Mouse (Mus musculus): ENCODE data around the gene Gm20388.

The Gm20388 gene

DNA sequence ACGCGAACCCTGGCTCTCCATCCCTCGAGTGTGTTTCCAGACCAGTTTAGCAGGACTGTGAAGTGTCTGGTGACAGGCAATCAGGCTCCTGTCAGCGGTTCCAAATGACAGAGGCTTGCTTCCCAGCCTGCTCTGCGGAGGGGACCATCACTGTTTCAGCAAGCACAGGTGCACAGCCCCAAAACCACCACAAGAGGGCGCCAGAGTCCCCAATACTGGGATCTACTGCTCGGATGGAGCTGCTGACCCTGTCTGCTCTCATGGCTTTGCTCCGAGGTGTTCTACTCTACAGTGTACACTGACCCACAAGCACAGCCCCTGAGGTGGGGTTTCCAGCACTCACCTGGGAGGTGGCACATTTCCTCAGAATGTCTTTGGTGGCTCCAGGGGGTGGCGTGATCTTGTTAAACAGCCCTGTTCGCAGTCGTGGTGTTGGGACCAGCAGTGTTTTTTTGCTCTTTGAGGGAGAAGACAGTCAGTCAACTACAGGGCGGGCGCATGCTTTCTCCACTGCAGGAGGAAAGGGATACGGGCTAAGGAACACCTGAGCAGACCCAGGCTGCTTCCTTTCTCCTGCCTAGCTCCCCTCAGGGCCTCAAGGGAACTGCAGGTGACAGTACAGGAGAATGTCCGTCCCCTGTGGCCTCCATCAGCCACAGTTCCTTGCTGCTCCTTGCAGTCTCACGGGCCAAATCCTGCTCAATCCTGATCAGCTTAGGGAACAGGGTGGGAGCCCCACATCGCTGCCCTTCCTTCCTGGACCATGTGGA lies 1193.6 kb downstream of the Gm20388 start:
- peak; percentile 79 for DNase-seq

DNA sequence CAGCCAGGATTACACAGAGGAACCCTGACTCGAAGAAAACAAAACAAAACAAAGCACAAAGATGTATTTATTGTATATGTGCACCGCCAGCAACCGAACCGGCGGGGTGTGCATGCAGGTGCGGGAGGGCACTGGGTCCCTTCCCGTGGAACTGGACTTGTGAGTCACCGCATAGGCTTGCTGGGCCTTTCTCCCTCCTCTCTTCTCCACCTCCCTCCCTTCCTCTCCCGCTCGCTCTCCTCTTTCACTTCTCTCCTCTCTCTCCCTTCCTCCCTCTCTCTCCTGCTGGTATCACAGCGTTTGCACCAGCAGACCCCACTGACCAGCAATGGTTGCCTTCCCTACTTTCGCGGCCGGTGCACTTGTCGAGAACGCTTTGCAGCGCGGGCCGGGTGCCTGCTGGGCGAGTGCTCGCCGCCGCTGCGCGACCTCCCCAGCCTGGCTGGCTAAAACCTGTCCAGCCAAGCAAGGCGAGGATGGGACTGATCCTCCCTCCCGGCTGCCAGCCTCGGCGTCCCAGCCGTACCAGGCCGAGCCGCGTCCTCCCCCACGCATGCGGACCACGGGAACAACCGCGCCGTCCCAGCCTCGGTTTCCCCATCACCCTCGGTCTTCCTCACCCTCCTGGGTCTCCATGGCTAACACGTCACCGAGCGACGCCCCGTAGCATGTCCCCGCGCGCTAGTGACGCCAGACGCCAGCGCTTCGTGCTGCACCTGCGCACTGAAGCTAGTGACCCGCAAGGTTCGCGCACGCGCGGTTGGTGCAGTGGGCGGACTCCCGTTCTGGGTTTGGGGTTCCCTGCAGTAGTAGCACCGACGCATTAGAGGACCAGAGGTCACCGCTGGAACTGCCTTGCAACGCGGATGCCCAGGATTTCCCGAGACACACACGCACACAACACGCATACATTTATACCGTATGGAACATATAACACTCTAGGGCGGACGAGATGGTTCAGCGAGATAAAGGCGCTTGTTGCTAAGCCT lies 1197.3 kb downstream of the Gm20388 start, which contains the start of gene Mthfsd:
Mthfsd (minus strand) TSS at position 725 of the 989 bp plus-strand sequence.
- DNase-seq = peak; percentile 97

DNA sequence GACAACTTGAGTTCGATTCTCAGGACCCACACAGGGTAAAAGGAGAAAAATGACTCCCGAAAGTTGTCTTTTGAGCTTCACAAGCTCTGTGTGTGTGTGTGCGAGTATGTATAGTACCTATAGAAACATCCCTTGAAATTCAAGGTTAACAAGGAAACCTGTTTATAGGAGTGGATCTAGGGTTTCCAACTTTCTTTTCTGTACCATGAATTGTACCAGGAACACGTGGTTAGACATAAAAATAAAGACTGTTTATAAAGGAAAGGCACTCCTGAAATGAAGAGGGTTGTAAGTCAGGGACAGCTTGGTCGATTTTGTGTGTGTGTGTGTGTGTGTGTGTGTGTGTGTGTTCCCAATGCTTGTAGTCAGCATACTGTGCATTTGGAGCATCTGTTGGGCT lies 1198.0 kb downstream of the Gm20388 start:
- no peak for DNase-seq

DNA sequence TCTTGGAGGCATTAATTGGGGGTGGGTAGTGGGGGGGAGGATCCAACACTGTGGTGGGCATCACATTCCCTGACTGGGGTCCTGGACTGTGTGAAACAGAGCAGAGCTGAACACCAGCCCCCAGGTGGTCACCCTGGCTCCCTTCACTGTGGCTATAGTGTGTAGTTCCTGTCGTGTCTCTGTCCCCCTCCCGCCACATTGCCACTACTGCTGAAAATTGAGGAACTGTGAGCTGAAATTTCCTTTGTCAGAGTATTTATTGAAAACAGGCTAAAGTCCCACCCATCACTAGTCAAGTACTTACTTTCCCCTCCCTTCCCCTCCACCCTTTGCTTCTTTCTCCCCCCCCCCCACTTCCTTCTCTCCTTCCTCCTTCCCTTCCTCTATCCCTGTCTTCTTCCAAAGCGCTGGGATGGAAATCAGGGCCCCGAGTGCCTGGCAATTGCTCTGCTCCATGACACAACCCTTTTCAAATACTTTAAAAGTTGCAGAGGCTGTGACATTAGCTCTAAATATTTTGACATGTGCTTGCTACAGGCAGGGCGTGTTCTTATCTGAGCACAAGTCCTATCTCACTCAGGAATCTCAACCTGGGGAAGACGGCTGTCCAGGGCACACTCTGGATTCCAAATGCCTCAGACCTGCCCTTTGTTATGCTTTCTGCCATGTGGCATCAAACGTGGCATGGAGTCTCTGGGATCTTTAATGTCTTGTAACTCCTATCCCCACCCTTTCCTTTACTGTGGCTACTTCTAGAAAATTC lies 1200.7 kb downstream of the Gm20388 start:
- DNase-seq = no peak

DNA sequence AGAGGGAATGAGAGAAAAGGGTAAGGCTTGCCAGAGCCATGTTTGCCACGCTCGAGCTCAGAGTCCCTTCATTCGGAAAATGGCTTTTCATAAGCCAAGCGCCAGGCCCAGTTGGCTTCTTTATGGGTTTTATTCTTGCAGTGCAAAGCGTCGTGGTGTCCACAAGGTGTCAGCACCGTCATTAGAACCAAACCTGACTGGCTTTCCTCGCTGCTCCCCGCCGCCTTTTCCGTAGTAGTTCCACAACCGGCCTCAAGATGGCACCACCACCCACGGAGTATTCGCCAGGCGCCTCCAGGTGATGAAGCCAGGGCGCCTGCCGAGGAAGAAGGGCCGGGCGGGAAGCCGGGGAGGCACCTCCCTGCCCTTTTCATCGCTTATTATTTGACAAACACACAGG lies 1202.6 kb downstream of the Gm20388 start:
- DNase-seq = peak; percentile 88

DNA sequence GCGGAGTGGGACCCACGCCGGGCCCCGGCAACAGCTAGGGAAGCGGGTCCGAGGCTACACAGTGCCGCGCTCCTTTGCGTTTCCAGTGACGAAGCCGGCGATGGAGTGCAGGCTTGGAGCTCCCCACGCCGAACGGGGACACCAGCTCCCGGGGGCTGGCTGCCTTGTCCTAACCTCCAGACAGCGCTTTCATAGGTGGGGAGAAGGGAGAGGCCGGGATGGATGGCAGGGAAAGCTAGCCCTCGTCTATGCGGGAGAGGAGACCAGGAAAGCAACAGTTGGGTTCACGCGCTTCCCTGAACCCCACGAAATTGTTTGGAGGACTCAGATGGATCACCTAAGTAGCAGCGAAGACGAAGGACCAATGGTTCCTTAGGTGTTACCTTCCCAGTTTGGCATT lies 1204.5 kb downstream of the Gm20388 start:
- DNase-seq = no peak

DNA sequence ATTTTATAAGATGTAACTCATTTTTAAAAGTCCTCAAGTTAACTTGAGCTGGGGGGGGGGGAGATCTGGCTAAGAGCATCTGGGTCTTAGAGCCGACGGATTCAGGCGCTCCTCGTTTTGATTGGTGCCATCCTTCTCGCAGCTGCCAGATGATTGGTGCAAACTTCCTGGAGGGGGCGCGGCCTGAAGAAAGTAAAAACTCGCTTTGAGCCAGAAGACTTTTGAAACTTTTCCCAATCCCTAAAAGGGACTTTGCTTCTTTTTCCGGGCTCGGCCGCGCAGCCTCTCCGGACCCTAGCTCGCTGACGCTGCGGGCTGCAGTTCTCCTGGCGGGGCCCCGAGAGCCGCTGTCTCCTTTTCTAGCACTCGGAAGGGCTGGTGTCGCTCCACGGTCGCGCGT lies 1205.3 kb downstream of the Gm20388 start, which contains the start of gene Foxc2:
Foxc2 (plus strand) TSS at position 224 of the 400 bp plus-strand sequence.
- DNase-seq = peak; percentile 75

DNA sequence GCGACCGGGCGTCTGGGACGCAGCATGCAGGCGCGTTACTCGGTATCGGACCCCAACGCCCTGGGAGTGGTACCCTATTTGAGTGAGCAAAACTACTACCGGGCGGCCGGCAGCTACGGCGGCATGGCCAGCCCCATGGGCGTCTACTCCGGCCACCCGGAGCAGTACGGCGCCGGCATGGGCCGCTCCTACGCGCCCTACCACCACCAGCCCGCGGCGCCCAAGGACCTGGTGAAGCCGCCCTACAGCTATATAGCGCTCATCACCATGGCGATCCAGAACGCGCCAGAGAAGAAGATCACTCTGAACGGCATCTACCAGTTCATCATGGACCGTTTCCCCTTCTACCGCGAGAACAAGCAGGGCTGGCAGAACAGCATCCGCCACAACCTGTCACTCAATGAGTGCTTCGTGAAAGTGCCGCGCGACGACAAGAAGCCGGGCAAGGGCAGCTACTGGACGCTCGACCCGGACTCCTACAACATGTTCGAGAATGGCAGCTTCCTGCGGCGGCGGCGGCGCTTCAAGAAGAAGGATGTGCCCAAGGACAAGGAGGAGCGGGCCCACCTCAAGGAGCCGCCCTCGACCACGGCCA lies 1206.0 kb downstream of the Gm20388 start:
- no peak for DNase-seq

DNA sequence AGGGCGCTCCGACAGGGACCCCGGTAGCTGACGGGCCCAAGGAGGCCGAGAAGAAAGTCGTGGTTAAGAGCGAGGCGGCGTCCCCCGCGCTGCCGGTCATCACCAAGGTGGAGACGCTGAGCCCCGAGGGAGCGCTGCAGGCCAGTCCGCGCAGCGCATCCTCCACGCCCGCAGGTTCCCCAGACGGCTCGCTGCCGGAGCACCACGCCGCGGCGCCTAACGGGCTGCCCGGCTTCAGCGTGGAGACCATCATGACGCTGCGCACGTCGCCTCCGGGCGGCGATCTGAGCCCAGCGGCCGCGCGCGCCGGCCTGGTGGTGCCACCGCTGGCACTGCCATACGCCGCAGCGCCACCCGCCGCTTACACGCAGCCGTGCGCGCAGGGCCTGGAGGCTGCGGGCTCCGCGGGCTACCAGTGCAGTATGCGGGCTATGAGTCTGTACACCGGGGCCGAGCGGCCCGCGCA lies 1206.6 kb downstream of the Gm20388 start:
- DNase-seq = no peak

DNA sequence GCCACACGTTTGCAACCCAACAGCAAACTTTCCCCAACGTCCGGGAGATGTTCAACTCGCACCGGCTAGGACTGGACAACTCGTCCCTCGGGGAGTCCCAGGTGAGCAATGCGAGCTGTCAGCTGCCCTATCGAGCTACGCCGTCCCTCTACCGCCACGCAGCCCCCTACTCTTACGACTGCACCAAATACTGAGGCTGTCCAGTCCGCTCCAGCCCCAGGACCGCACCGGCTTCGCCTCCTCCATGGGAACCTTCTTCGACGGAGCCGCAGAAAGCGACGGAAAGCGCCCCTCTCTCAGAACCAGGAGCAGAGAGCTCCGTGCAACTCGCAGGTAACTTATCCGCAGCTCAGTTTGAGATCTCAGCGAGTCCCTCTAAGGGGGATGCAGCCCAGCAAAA lies 1207.3 kb downstream of the Gm20388 start:
- DNase-seq = no peak

DNA sequence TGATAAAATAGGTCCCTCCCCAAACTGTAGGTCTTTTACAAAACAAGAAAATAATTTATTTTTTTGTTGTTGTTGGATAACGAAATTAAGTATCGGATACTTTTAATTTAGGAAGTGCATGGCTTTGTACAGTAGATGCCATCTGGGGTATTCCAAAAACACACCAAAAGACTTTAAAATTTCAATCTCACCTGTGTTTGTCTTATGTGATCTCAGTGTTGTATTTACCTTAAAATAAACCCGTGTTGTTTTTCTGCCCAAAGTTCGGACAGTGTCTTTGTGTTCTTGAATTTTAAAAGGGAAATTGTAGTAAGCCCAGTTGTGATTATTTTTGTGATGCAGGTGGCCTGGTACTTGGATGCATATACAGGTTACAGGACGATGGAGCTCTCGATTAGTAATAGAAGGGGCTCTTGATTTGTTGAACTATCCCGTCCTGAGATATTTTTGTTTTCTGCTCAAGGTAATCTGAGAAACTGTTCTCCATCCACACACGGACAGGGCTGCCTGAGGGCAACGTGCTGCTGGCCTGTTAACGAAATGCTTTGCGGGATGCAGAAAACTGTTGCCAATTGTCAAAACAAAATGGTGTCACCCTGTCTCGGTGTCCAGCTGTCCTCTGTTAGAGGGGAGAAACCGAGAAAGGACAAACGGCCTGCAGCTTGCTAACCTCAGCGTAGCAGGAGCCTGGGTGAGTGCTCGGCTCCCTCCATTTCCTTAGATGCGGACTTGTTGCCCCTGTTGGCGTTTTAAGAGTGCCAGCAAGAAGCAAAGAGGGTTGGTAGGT lies 1208.2 kb downstream of the Gm20388 start:
- no peak for DNase-seq

DNA sequence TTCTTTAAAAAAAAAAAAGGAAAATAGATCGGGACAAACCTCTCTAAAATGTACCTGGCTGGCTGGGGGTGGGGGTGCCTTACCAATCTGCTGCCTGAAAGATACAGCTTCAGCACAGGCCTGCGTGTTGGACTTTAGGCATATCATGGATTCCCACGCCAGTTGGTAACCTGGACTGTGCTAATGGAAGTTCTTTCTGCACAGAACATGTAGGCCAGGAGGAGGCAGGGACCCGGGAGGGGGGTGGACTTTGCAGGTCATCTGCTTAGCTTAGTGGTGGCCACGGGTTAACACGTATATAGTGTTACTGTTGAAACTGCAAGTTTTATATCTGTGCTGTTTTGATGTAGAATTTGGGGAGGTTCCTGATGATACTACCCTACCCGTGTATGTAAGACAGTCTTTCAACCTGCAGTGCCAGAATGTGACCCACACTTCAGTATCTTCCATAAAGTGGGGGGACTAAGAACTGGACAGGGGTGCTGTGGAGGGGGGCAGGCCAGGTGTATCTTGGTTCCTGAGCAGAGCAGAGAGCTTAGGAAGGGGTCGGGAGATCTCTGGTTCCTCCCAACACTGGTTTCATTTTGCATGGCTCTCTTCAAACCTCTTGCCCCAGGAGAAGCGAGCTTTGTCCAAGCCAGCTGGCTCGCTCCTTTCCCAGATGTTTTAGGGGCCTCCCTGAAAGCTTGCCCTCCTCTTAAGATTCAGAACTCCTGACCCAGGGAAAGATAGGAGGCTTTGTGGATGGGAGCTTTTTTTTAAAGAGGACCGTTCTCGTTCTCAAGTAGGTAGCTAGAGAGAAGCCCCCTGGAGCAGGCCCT lies 1209.2 kb downstream of the Gm20388 start:
- no peak for DNase-seq

DNA sequence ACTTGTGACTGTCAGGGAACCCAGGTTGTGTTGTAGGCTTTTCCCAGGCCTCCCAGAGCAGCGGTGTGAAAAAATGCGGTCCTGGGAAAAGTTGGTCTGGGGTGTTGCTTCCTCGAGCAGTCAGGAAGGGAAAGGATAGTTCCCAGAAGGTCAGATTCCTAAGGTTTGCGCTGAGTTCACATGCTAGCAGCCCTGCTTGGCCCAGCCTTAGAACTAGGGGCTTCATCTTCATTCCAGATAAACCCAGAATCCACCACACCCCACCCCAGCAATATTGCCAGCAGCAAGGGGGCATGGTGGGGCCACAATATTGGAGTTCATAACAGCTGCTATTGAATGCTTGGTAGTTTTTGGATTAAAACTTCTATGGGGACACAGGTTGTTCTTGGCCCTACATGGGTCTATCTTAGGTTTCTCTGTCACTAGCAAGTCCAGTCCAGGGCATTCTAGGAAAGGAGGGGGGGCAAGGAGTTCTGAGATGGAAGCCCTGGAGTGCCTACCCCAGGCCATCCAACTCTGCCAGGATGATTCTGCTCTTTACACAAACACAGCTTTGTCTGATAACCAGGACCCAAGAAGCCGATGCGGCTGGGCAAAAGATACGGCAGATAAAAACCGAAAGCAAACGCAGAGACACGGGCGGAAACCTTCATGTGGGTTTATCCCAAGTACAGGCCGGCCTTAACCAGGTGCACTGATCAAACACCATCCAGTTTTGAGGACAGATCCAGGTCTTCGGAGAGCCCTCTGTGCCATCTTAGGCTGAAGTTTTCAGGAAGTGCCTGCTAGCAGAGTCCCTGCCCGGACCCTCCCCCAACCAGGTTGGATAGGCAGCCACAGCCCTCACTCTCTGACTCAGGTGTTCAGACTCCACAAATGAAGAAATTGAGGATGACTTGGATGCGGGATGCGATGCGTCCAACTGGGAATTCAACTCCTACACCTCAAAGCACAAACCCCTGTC lies 1210.1 kb downstream of the Gm20388 start:
- no peak for DNase-seq

DNA sequence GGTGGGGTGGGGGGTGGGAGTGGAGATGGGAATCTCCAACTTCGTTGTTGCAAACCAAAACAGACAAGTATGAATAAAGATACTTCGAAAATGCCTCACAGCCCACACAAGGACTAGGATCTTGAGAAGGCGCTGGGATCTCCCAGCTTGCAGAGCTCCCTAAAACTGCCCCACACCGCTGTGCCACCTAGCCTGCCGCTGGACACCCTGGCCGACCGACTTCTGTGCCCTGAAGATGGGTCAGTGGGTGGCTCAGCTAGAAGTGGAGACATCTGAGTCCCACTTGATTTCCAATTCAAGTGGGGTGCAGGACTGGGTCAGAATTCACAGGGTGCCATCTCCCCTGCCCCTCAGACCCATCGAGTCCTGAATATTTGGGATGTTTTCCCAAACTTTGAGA lies 1211.1 kb downstream of the Gm20388 start:
- no peak for DNase-seq

DNA sequence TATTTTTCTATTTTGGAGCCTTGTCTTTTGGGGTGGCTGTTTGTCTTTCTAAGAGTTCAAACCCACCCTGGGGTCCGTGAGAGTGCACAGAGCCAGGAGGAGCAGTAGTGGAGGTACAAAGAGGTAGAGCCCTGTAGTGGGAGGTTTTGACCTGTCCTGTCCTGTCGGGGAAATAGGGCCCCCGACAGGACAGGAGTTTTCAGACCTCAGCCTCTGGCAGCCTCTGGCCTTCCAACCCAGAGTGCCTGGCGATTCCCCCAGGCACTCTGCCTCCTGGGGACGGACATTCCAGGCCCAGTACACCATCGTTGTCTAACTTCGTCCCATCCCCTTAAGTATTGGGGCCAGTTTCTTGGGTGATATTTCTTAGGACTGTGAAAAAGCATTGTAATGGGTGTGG lies 1211.7 kb downstream of the Gm20388 start:
- DNase-seq = no peak

DNA sequence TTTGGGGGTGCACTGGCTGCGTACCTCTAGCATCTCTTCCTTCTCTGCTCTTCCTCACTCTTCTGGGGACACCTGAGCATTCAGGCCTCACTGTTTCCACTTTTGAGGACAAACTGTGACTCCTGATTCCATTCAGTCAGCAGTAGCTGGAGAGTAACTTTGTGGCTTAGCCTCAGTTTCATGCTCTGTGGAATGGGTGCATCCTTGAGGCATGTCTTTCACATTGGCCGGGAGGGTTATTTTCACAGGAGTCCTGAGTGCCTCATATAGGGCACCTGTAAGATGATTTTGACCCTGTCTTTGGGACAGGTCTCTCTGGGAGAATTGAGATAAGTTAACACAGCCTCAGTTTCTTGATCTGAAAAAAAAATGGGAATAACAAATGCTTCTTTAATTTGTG lies 1212.5 kb downstream of the Gm20388 start:
- DNase-seq = no peak

DNA sequence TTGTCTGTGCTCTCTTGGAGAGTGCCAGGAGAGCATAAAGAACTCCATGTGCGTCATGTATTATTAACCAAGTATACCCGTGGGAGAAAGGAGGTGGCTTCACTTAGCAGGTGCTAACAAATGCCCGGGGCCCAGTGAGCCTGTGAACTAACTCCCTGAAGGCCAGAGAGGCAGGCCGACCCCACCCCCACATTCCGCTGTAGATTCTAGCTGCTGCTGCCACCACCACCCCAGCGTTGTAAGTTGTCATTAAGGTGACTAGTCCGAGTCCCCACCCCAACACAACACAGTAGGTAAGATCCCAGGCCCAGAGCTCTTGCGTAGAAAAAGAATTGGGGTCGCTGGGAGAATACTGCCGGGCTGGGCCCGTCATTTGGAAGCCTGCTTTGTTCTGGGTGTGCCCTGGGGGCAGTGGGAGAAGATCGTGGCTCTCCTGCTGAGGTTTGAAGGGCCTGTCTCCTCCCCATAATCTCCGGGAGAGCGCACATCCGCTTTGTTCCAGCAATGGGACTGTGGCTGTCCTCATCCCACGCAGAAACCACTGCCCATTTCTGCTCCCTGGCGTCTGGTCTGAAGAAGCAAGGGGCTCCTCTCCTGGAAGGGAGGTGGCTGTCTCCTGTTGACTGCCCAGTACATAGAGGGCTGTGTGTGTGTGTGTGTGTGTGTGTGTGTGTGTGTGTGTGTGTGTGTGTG lies 1214.1 kb downstream of the Gm20388 start:
- DNase-seq = no peak

DNA sequence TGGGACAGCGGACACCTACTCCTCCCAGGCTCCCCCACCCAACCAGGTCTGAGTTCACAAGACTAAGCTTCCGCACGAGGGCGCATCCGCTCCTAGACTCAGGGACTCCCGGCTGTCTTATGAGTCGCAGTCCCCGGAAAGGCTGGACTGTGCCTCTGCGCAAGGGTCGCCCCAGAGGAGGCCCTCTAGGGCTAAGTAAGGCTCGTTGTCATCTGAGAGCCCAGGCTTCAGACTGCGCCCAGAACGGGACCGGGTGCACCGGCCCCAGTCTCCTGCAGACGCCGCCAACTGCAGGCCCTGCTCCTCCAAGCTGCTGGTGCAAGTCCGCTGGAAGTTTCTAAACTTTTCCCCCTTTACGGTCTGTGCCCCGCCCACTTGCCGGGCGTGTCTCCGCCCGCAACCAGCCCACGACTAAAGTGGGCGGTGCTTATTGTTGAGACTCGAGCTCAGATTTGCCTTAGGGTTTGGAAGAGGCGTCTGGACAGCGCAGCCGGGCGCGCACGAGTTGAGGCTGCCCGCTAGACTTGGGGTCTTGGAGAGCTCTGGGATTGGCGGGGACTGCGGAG lies 1214.8 kb downstream of the Gm20388 start:
- peak; percentile 65 for DNase-seq

All from liver (tissue).